13 mouse cellular contexts compared by ENCODE assay signal in the genomic region with DNA sequence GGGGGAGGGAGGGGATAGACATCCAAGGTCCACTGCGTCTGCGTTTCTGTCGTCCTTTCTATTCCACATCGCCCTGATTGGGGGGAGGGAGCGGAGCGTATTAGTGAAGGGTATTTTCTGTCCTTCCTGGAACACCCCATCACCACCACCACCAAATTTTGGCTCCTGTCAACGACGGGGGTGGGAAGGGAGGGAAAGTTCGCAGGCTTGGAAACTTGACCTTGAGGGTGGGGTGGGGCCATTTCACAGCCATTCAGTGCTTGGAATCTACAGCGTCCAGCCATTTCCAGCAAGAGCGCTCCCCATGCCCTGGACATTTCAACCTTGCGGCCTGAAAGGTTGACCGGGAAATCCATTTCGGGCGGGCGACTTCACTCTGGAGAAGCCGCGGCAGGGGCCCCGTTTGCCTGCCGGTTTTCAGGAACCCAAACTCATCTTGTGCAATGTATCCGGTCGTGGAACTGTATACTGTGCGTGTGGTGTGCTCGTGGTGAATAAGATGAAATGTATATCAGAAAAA. TPM values are rescaled to one million over a fixed set of nuclear protein-coding genes. Genes with fewer than 3 reads are reported as not detected.
DNase-seq lines count a peak whose midpoint lies in the region; ATAC-seq and TF ChIP-seq lines count a peak whose summit lies in the region.
"Had no signal": no experiment of that assay in that cellular context is flagged by ENCODE, and none has a peak within 500 bp of the region (broad histone marks: within the 10 kb centered on the region; RNA-seq: fewer than 3 reads in every experiment).

No protein-coding gene starts in this region.

- H3K9me3 ChIP-seq in heart, postnatal 0 days (replicated peaks; ENCODE audit: control insufficient read depth, low read length) = no peaks in the 10 kb centered on the region
- no peaks in the 10 kb centered on the region for H3K9me3 ChIP-seq in forebrain, embryonic 16.5 days (ENCODE audit: control insufficient read depth, low read length)
- no peaks in the 10 kb centered on the region for H3K9me3 ChIP-seq in liver, embryonic 15.5 days (replicated peaks)
- H3K9me3 ChIP-seq in neural tube, embryonic 13.5 days = no peaks in the 10 kb centered on the region
- H3K9me3 ChIP-seq: lung, embryonic 15.5 days had no signal

- 0 out of 2 replicates have a peak overlapping the region, but pooled peaks have one; percentile 8 for H3K4me2 ChIP-seq in heart, postnatal 0 days (ENCODE audit: low read depth, low read length)
- peak overlapping the region; percentile 61 for H3K4me2 ChIP-seq in forebrain, embryonic 16.5 days (ENCODE audit: low read length)
- H3K4me2 ChIP-seq in liver, embryonic 15.5 days = peak overlapping the region; percentile 15
- peak overlapping the region; percentile 59 for H3K4me2 ChIP-seq in neural tube, embryonic 13.5 days

- H3K27ac ChIP-seq in heart, postnatal 0 days (ENCODE audit: low read depth) = no peak overlapping the region
- H3K27ac ChIP-seq in forebrain, embryonic 16.5 days (ENCODE audit: low read length) = no peak overlapping the region
- no peak overlapping the region for H3K27ac ChIP-seq in liver, embryonic 15.5 days (replicated peaks)
- peak overlapping the region; percentile 81 for H3K27ac ChIP-seq in neural tube, embryonic 13.5 days (replicated peaks)
- H3K27ac ChIP-seq: lung, embryonic 15.5 days had no signal

- 0 out of 2 replicates have a peak overlapping the region, but pooled peaks have one; percentile 2 for H3K4me3 ChIP-seq in heart, postnatal 0 days (ENCODE audit: low read depth, low read length)
- peak overlapping the region; percentile 59 for H3K4me3 ChIP-seq in forebrain, embryonic 16.5 days (replicated peaks; ENCODE audit: low read length)
- no peak overlapping the region for H3K4me3 ChIP-seq in liver, embryonic 15.5 days (replicated peaks)
- H3K4me3 ChIP-seq in neural tube, embryonic 13.5 days = peak overlapping the region; percentile 50

- no peaks in the 10 kb centered on the region for H3K4me1 ChIP-seq in heart, postnatal 0 days (ENCODE audit: control insufficient read depth, insufficient read depth)
- peaks cover 24% of the 10 kb centered on the region for H3K4me1 ChIP-seq in forebrain, embryonic 16.5 days (replicated peaks; ENCODE audit: control insufficient read depth, insufficient read depth, low read length)
- peaks cover 19% of the 10 kb centered on the region; the same call in 1 of the 2 replicates for H3K4me1 ChIP-seq in liver, embryonic 15.5 days (replicated peaks)
- H3K4me1 ChIP-seq in neural tube, embryonic 13.5 days (replicated peaks) = peaks cover 48% of the 10 kb centered on the region

- TF ChIP-seq EP300 in heart, postnatal 0 days (IDR thresholded peaks at IDR 0.05; ENCODE audit: low read depth) = no peak

- no peak for TF ChIP-seq CTCF in heart, postnatal 0 days (IDR thresholded peaks at IDR 0.05; ENCODE audit: low read depth)

- H3K9ac ChIP-seq in heart, postnatal 0 days (replicated peaks; ENCODE audit: low read depth, low read length) = no peak overlapping the region
- peak overlapping the region; percentile 79 for H3K9ac ChIP-seq in forebrain, embryonic 16.5 days (replicated peaks; ENCODE audit: low read depth, low read length)
- H3K9ac ChIP-seq in liver, embryonic 15.5 days = no peak overlapping the region
- peak overlapping the region; percentile 87 for H3K9ac ChIP-seq in neural tube, embryonic 13.5 days
- H3K9ac ChIP-seq: lung, embryonic 15.5 days had no signal

- H3K36me3 ChIP-seq in heart, postnatal 0 days (replicated peaks; ENCODE audit: control insufficient read depth, insufficient read depth, low read length) = no peaks in the 10 kb centered on the region
- H3K36me3 ChIP-seq in forebrain, embryonic 16.5 days (ENCODE audit: control insufficient read depth, insufficient read depth) = no peaks in the 10 kb centered on the region
- H3K36me3 ChIP-seq in liver, embryonic 15.5 days (replicated peaks) = no peaks in the 10 kb centered on the region
- no peaks in the 10 kb centered on the region for H3K36me3 ChIP-seq in neural tube, embryonic 13.5 days
- H3K36me3 ChIP-seq: lung, embryonic 15.5 days had no signal

- no peak for ATAC-seq in heart, postnatal 0 days (ENCODE audit: insufficient read depth, low read depth)
- ATAC-seq in forebrain, embryonic 16.5 days = no peak
- no peak for ATAC-seq in liver, embryonic 15.5 days (ENCODE audit: insufficient read depth)
- ATAC-seq in neural tube, embryonic 13.5 days (ENCODE audit: low read depth) = no peak

- WGBS in heart, postnatal 0 days = 3% methylated on average over 24 of the region's 24 CpGs
- WGBS in forebrain, embryonic 16.5 days = 2% methylated on average over 24 of the region's 24 CpGs
- WGBS in liver, embryonic 15.5 days (ENCODE audit: insufficient replicate concordance) = 2% methylated on average over 24 of the region's 24 CpGs
- under 1% methylated on average over 24 of the region's 24 CpGs for WGBS in neural tube, embryonic 13.5 days

- DNase-seq in heart, postnatal 0 days (ENCODE audit: low spot score) = no peak
- DNase-seq in heart, postnatal 4 days = no peak
- no peak for DNase-seq in left cerebral cortex, adult 11 months (ENCODE audit: low spot score)
- DNase-seq in lung, postnatal 4 days = no peak
- DNase-seq in spleen, adult 18-20 months = no peak
- DNase-seq: adrenal gland, adult 8-10 months; gastrocnemius, postnatal 25 days; right cerebral cortex, adult 18-20 months had no signal

- H3K27me3 ChIP-seq in heart, postnatal 0 days (ENCODE audit: control insufficient read depth, insufficient read depth, low read length) = peaks cover 95% of the 10 kb centered on the region
- peaks cover 58% of the 10 kb centered on the region for H3K27me3 ChIP-seq in forebrain, embryonic 16.5 days (replicated peaks; ENCODE audit: control insufficient read depth, insufficient read depth, low read length)
- H3K27me3 ChIP-seq in liver, embryonic 15.5 days = peaks cover 100% of the 10 kb centered on the region
- H3K27me3 ChIP-seq in neural tube, embryonic 13.5 days = peaks cover 100% of the 10 kb centered on the region

RNA-seq across cellular contexts. Expression of gene Slc32a1, which starts 4.7 kb away (rescaled TPM):
- total RNA-seq in heart, postnatal 0 days (2014; rRNA removed; ENCODE audit: low replicate concordance) = not detected in 2 replicates
- polyA plus RNA-seq in heart, postnatal 0 days (2015; fragmentation: Nextera tagmentation; extraction: Ambion mirVana) = not detected in 2 replicates
- total RNA-seq in heart, postnatal 4 days (2021) = not detected
- polyA plus RNA-seq in forebrain, embryonic 16.5 days (2015; fragmentation: Nextera tagmentation; extraction: Ambion mirVana) = 5.9 and 7.7 TPM in 2 replicates
- polyA plus RNA-seq in liver, embryonic 15.5 days (2015; fragmentation: Nextera tagmentation; extraction: Ambion mirVana) = not detected in 2 replicates
- polyA plus RNA-seq in neural tube, embryonic 13.5 days (2015; fragmentation: Nextera tagmentation; extraction: Ambion mirVana) = 6.2 and 7.4 TPM in 2 replicates
- total RNA-seq: common myeloid progenitor, adult 5-6 weeks; gastrocnemius, postnatal 25 days had no signal
- polyA plus RNA-seq: lung, embryonic 15.5 days had no signal

RNA-seq across cellular contexts. Expression of gene Actr5, which starts 9.5 kb away (rescaled TPM):
- total RNA-seq in heart, postnatal 0 days (2014; rRNA removed; ENCODE audit: low replicate concordance) = 9.6 and 10.8 TPM in 2 replicates
- polyA plus RNA-seq in heart, postnatal 0 days (2015; fragmentation: Nextera tagmentation; extraction: Ambion mirVana) = 2.9 and 3.8 TPM in 2 replicates
- total RNA-seq in heart, postnatal 4 days (2021) = 1 to 10 TPM; 9.0 to 9.4 TPM
- polyA plus RNA-seq in forebrain, embryonic 16.5 days (2015; fragmentation: Nextera tagmentation; extraction: Ambion mirVana) = 11.3 and 12.3 TPM in 2 replicates
- polyA plus RNA-seq in liver, embryonic 15.5 days (2015; fragmentation: Nextera tagmentation; extraction: Ambion mirVana) = 5.1 and 5.3 TPM in 2 replicates
- 10.5 and 11.1 TPM in 2 replicates for polyA plus RNA-seq in neural tube, embryonic 13.5 days (2015; fragmentation: Nextera tagmentation; extraction: Ambion mirVana)

RNA-seq across cellular contexts. Expression of gene Ppp1r16b, which starts 50.0 kb away (rescaled TPM):
- total RNA-seq in heart, postnatal 0 days (2014; rRNA removed; ENCODE audit: low replicate concordance) = 3.7 and 9.1 TPM in 2 replicates
- polyA plus RNA-seq in heart, postnatal 0 days (2015; fragmentation: Nextera tagmentation; extraction: Ambion mirVana) = 5.0 and 5.1 TPM in 2 replicates
- total RNA-seq in heart, postnatal 4 days (2021) = 10 to 100 TPM; 13.8 to 14.2 TPM
- 30.3 and 33.3 TPM in 2 replicates for polyA plus RNA-seq in forebrain, embryonic 16.5 days (2015; fragmentation: Nextera tagmentation; extraction: Ambion mirVana)
- polyA plus RNA-seq in liver, embryonic 15.5 days (2015; fragmentation: Nextera tagmentation; extraction: Ambion mirVana) = 1.2 and 1.6 TPM in 2 replicates
- 9.8 and 9.9 TPM in 2 replicates for polyA plus RNA-seq in neural tube, embryonic 13.5 days (2015; fragmentation: Nextera tagmentation; extraction: Ambion mirVana)

Comparison
In these comparisons a context has a peak if more than half of its experiments do, and no peak if none do; other contexts are left out.
1. H3K4me2 ChIP-seq: peak in every context shown above with its lines; median percentile 61 in forebrain, embryonic 16.5 days; 59 in neural tube, embryonic 13.5 days; 15 in liver, embryonic 15.5 days; 8 in heart, postnatal 0 days.
2. H3K9ac ChIP-seq: peak in forebrain, embryonic 16.5 days (single experiment) and neural tube, embryonic 13.5 days (single experiment); none in heart, postnatal 0 days (single experiment) and liver, embryonic 15.5 days (single experiment).